Mouse (Mus musculus): Measurements from ENCODE around the gene Selenoo. TPM values are rescaled to one million over a fixed set of nuclear protein-coding genes. Genes with fewer than 3 reads are reported as not detected.

The Selenoo gene
- 14.3 and 16.3 TPM in 2 replicates for polyA plus RNA-seq (2015; fragmentation: Nextera tagmentation; extraction: Ambion mirVana)

GRCm38 (mm10) chr15:89088607-89089247 is at the start of gene Selenoo:
TSS of gene Selenoo (plus strand) at chr15:89089084.
- peaks cover 26% of the 10 kb centered on the region for H3K36me3 ChIP-seq (ENCODE audit: control insufficient read depth, insufficient read depth, low read length)
- no peaks in the 10 kb centered on the region for H3K9me3 ChIP-seq (ENCODE audit: control insufficient read depth, low read length)
- H3K9ac ChIP-seq (ENCODE audit: low read length): peak within 1 kb of the TSS; percentile 96
- H3K27ac ChIP-seq (replicated peaks): peak within 1 kb of the TSS; percentile 94
- H3K4me1 ChIP-seq (replicated peaks; ENCODE audit: control insufficient read depth, insufficient read depth): no peaks in the 10 kb centered on the region; the same call in 1 of the 2 replicates
- DNase-seq (ENCODE audit: low spot score) (peak; percentile 94), ATAC-seq (ENCODE audit: low FRiP score, low TSS enrichment) (peak; percentile 93)
- H3K4me3 ChIP-seq (ENCODE audit: low read depth, low read length): peak within 1 kb of the TSS; percentile 93
- H3K4me2 ChIP-seq (replicated peaks; ENCODE audit: low read depth): peak within 1 kb of the TSS; percentile 96
- under 1% methylated on average over 31 of the region's 38 CpGs for WGBS
- H3K27me3 ChIP-seq (ENCODE audit: control insufficient read depth, insufficient read depth, low read length): no peaks in the 10 kb centered on the region
- TF ChIP-seq EP300 (optimal IDR thresholded peaks at IDR 0.05) (no peak), CTCF (IDR thresholded peaks at IDR 0.05; ENCODE audit: low read depth) (no peak)

- no peak overlapping the region for H3K9ac ChIP-seq (ENCODE audit: low read length)
- ATAC-seq (ENCODE audit: low FRiP score, low TSS enrichment): no peak
- no peaks in the 10 kb centered on the region for H3K27me3 ChIP-seq (ENCODE audit: control insufficient read depth, insufficient read depth, low read length)
- no peaks in the 10 kb centered on the region for H3K4me1 ChIP-seq (replicated peaks; ENCODE audit: control insufficient read depth, insufficient read depth)
- TF ChIP-seq EP300 (optimal IDR thresholded peaks at IDR 0.05) (no peak), CTCF (IDR thresholded peaks at IDR 0.05; ENCODE audit: low read depth) (peak; percentile 20; the same call in 1 of the 2 replicates)
- DNase-seq (ENCODE audit: low spot score): no peak
- 70% methylated on average over 5 of the region's 5 CpGs for WGBS
- H3K4me2 ChIP-seq (replicated peaks; ENCODE audit: low read depth): no peak overlapping the region
- no peaks in the 10 kb centered on the region for H3K9me3 ChIP-seq (ENCODE audit: control insufficient read depth, low read length)
- no peak overlapping the region for H3K4me3 ChIP-seq (ENCODE audit: low read depth, low read length)
- H3K36me3 ChIP-seq (ENCODE audit: control insufficient read depth, insufficient read depth, low read length): no peaks in the 10 kb centered on the region
- H3K27ac ChIP-seq (replicated peaks): no peak overlapping the region
Measured at GRCm38 (mm10) chr15:89044381-89044780, 44.5 kb upstream of the Selenoo start.

GRCm38 (mm10) chr15:89046356-89046755 is 42.5 kb upstream of the Selenoo start:
- H3K4me2 ChIP-seq (replicated peaks; ENCODE audit: low read depth): no peak overlapping the region
- no peak overlapping the region for H3K9ac ChIP-seq (ENCODE audit: low read length)
- ATAC-seq (ENCODE audit: low FRiP score, low TSS enrichment): no peak
- H3K4me1 ChIP-seq (replicated peaks; ENCODE audit: control insufficient read depth, insufficient read depth): no peaks in the 10 kb centered on the region
- 68% methylated on average over 4 of the region's 4 CpGs for WGBS
- TF ChIP-seq EP300 (optimal IDR thresholded peaks at IDR 0.05) (no peak), CTCF (IDR thresholded peaks at IDR 0.05; ENCODE audit: low read depth) (no peak)
- H3K27ac ChIP-seq (replicated peaks): no peak overlapping the region
- H3K4me3 ChIP-seq (ENCODE audit: low read depth, low read length): no peak overlapping the region
- no peaks in the 10 kb centered on the region for H3K36me3 ChIP-seq (ENCODE audit: control insufficient read depth, insufficient read depth, low read length)
- no peak for DNase-seq (ENCODE audit: low spot score)
- H3K9me3 ChIP-seq (ENCODE audit: control insufficient read depth, low read length): no peaks in the 10 kb centered on the region
- H3K27me3 ChIP-seq (ENCODE audit: control insufficient read depth, insufficient read depth, low read length): no peaks in the 10 kb centered on the region

- Histone ChIP-seq H3K9ac (ENCODE audit: low read length) (no peak overlapping the region), H3K4me2 (replicated peaks; ENCODE audit: low read depth) (no peak overlapping the region), H3K36me3 (ENCODE audit: control insufficient read depth, insufficient read depth, low read length) (no peaks in the 10 kb centered on the region), H3K27ac (replicated peaks) (no peak overlapping the region), H3K27me3 (ENCODE audit: control insufficient read depth, insufficient read depth, low read length) (no peaks in the 10 kb centered on the region; the same call in 1 of the 2 replicates), H3K4me3 (ENCODE audit: low read depth, low read length) (no peak overlapping the region), H3K4me1 (replicated peaks; ENCODE audit: control insufficient read depth, insufficient read depth) (no peaks in the 10 kb centered on the region), H3K9me3 (ENCODE audit: control insufficient read depth, low read length) (no peaks in the 10 kb centered on the region)
- no peak for TF ChIP-seq EP300 (optimal IDR thresholded peaks at IDR 0.05)
- no peak for TF ChIP-seq CTCF (IDR thresholded peaks at IDR 0.05; ENCODE audit: low read depth)
- DNase-seq (ENCODE audit: low spot score) (no peak), ATAC-seq (ENCODE audit: low FRiP score, low TSS enrichment) (no peak)
- 80% methylated on average over 7 of the region's 7 CpGs for WGBS
Measured at GRCm38 (mm10) chr15:89054666-89055065, 34.2 kb upstream of the Selenoo start.

- no peak for DNase-seq (ENCODE audit: low spot score)
- Histone ChIP-seq H3K4me2 (replicated peaks; ENCODE audit: low read depth) (no peak overlapping the region), H3K9me3 (ENCODE audit: control insufficient read depth, low read length) (no peaks in the 10 kb centered on the region), H3K9ac (ENCODE audit: low read length) (no peak overlapping the region), H3K36me3 (ENCODE audit: control insufficient read depth, insufficient read depth, low read length) (no peaks in the 10 kb centered on the region), H3K27me3 (ENCODE audit: control insufficient read depth, insufficient read depth, low read length) (no peaks in the 10 kb centered on the region; the same call in 1 of the 2 replicates), H3K4me3 (ENCODE audit: low read depth, low read length) (no peak overlapping the region), H3K4me1 (replicated peaks; ENCODE audit: control insufficient read depth, insufficient read depth) (no peaks in the 10 kb centered on the region), H3K27ac (replicated peaks) (no peak overlapping the region)
- no peak for ATAC-seq (ENCODE audit: low FRiP score, low TSS enrichment)
- TF ChIP-seq EP300 (optimal IDR thresholded peaks at IDR 0.05): no peak
- no peak for TF ChIP-seq CTCF (IDR thresholded peaks at IDR 0.05; ENCODE audit: low read depth)
- 23% methylated on average over 6 of the region's 6 CpGs for WGBS
Measured at GRCm38 (mm10) chr15:89058736-89059135, 30.1 kb upstream of the Selenoo start.

GRCm38 (mm10) chr15:89059161-89059931 is 29.5 kb upstream of the Selenoo start, which contains the start of gene Panx2:
TSS of gene Panx2 (plus strand) at chr15:89059734.
- Histone ChIP-seq H3K9ac (ENCODE audit: low read length) (peak within 1 kb of the TSS; percentile 51), H3K27me3 (ENCODE audit: control insufficient read depth, insufficient read depth, low read length) (no peaks in the 10 kb centered on the region; the same call in 1 of the 2 replicates), H3K36me3 (ENCODE audit: control insufficient read depth, insufficient read depth, low read length) (no peaks in the 10 kb centered on the region), H3K27ac (replicated peaks) (no peak within 1 kb of the TSS), H3K4me1 (replicated peaks; ENCODE audit: control insufficient read depth, insufficient read depth) (no peaks in the 10 kb centered on the region), H3K9me3 (ENCODE audit: control insufficient read depth, low read length) (no peaks in the 10 kb centered on the region), H3K4me3 (ENCODE audit: low read depth, low read length) (peak within 1 kb of the TSS; percentile 53), H3K4me2 (replicated peaks; ENCODE audit: low read depth) (peak within 1 kb of the TSS; percentile 95)
- no peak for ATAC-seq (ENCODE audit: low FRiP score, low TSS enrichment)
- TF ChIP-seq CTCF (IDR thresholded peaks at IDR 0.05; ENCODE audit: low read depth) (no peak), EP300 (optimal IDR thresholded peaks at IDR 0.05) (no peak)
- 1% methylated on average over 46 of the region's 57 CpGs for WGBS
- DNase-seq (ENCODE audit: low spot score): no peak

Data from stomach, postnatal 0 days (tissue).